Mouse (Mus musculus): Measurements from ENCODE around the gene Gtdc1. TPM values are rescaled to one million over a fixed set of nuclear protein-coding genes. Genes with fewer than 3 reads are reported as not detected.
"Not testable (repeated sequence)": the region's sequence is repeated elsewhere in the genome, so short reads cannot be mapped to it uniquely, and the experiment has no call there.

Gene Gtdc1
- polyA plus RNA-seq, 1 experiment from 2014 or later = 13.0 TPM

DNA sequence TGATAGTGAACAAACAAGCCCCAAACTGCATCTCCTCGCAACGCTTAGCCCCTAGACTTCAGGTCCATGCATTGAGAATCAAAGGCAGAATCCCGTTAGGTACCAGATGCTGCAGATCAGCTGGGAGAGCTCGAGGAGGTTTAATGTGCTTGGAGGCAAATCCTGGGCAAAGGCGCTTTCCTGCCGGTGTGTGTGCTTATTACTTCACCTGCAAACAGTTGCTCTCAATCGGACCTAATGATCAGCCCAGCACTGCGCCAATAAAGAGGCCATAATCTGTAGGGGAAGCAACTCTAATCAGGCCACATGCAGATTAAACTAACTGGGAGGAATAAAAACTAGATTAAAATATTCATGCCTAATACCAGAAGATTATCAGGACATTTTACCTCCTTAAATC is 293.5 kb downstream of the Gtdc1 start:
- 89% methylated on average over 8 of the region's 8 CpGs for WGBS
- Histone ChIP-seq H3K27me3 (ENCODE audit: control insufficient read depth, insufficient read depth, low read length) (no peaks in the 10 kb centered on the region), H3K4me2 (ENCODE audit: low read length) (no peak overlapping the region), H3K9me3 (ENCODE audit: control insufficient read depth, low read length) (no peaks in the 10 kb centered on the region), H3K27ac (replicated peaks in 1 of 2; ENCODE audit: control insufficient read depth in 1 of 2, insufficient read depth in 1 of 2, low read depth in 2 of 2, low read length in 2 of 2) (no peak overlapping the region), H3K4me1 (ENCODE audit: control insufficient read depth in 2 of 2, insufficient read depth in 2 of 2, low read length in 2 of 2) (no peaks in the 10 kb centered on the region), H3K9ac (ENCODE audit: low read length) (no peak overlapping the region), H3K36me3 (ENCODE audit: control insufficient read depth, insufficient read depth, low read length) (no peaks in the 10 kb centered on the region), H3K4me3 (ENCODE audit: control insufficient read depth in 1 of 2, insufficient read depth in 1 of 2, low read depth in 1 of 2, low read length in 2 of 2) (no peak overlapping the region)
- no peak for ATAC-seq (ENCODE audit: insufficient number of reproducible peaks, insufficient read depth, low FRiP score, low read depth)

DNA sequence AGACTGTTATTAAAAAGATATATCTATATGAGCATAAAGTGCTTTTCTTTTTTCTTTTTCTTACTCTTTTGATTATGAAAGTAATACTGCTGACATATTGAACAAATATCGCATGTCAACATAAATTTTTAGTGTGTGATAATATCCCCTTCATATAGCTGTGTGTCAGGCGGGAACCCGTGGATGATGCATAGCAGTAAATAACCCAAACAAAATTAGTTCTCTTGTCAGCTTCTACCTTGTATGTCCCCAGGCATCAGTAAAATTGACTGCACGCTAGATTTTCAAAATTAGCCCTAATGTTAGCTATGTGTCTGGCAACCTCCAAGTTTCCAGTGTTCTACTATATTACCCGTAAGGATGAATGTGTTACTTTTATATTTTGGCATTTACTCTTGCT is 294.4 kb downstream of the Gtdc1 start:
- Histone ChIP-seq H3K4me1 (ENCODE audit: control insufficient read depth in 2 of 2, insufficient read depth in 2 of 2, low read length in 2 of 2) (no peaks in the 10 kb centered on the region), H3K36me3 (ENCODE audit: control insufficient read depth, insufficient read depth, low read length) (no peaks in the 10 kb centered on the region), H3K27ac (replicated peaks in 1 of 2; ENCODE audit: control insufficient read depth in 1 of 2, insufficient read depth in 1 of 2, low read depth in 2 of 2, low read length in 2 of 2) (no peak overlapping the region), H3K9me3 (ENCODE audit: control insufficient read depth, low read length) (no peaks in the 10 kb centered on the region), H3K9ac (ENCODE audit: low read length) (no peak overlapping the region), H3K4me3 (ENCODE audit: control insufficient read depth in 1 of 2, insufficient read depth in 1 of 2, low read depth in 1 of 2, low read length in 2 of 2) (no peak overlapping the region), H3K4me2 (ENCODE audit: low read length) (no peak overlapping the region), H3K27me3 (ENCODE audit: control insufficient read depth, insufficient read depth, low read length) (no peaks in the 10 kb centered on the region)
- 91% methylated on average over 5 of the region's 5 CpGs for WGBS
- ATAC-seq (ENCODE audit: insufficient number of reproducible peaks, insufficient read depth, low FRiP score, low read depth) = no peak

DNA sequence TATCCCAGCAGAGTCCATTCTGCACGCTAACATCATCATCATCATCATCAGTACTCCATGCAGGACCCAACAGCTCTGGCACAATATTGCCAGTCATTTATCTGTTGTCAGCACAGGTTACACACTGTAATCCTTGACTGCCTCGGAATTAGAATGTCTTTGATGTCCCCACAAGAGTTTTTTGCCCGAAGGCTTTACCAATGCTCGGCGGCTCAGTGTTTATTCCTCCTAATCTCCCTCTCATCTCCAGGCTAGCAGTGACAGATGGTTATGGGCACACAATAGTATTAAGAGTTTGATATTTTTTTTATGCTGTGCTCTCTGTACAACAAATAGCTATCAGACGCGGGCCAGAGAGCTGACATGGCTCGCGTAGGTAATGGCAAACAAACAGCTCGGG is 294.9 kb downstream of the Gtdc1 start:
- no peaks in the 10 kb centered on the region for H3K36me3 ChIP-seq (ENCODE audit: control insufficient read depth, insufficient read depth, low read length)
- no peak overlapping the region for H3K4me2 ChIP-seq (ENCODE audit: low read length)
- H3K9ac ChIP-seq (ENCODE audit: low read length) = no peak overlapping the region
- no peaks in the 10 kb centered on the region for H3K9me3 ChIP-seq (ENCODE audit: control insufficient read depth, low read length)
- no peaks in the 10 kb centered on the region for H3K4me1 ChIP-seq (ENCODE audit: control insufficient read depth in 2 of 2, insufficient read depth in 2 of 2, low read length in 2 of 2)
- H3K27ac ChIP-seq (replicated peaks in 1 of 2; ENCODE audit: control insufficient read depth in 1 of 2, insufficient read depth in 1 of 2, low read depth in 2 of 2, low read length in 2 of 2) = no peak overlapping the region
- no peaks in the 10 kb centered on the region for H3K27me3 ChIP-seq (ENCODE audit: control insufficient read depth, insufficient read depth, low read length)
- no peak for ATAC-seq (ENCODE audit: insufficient number of reproducible peaks, insufficient read depth, low FRiP score, low read depth)
- H3K4me3 ChIP-seq (ENCODE audit: control insufficient read depth in 1 of 2, insufficient read depth in 1 of 2, low read depth in 1 of 2, low read length in 2 of 2) = no peak overlapping the region
- WGBS = 82% methylated on average over 10 of the region's 10 CpGs

DNA sequence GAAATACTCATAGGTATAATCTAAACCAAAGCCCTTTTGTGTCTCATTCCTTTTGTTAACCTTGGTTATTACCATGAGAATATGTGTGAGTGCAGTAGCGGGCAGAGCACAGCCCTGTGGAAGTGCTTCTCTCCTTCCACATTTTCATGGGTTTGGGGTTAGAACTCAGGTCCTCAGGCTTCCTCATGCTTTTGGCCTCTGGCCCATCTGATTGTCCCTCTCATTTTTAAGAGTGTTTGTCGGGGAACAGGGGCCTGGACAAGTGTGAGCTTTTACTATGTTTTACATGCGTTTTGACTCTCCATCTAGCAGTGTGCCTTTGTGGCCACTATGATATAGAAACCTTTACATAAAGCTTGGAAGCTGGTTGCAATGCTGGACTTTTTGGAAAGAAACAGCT is 296.4 kb downstream of the Gtdc1 start:
- Histone ChIP-seq H3K27ac (replicated peaks in 1 of 2; ENCODE audit: control insufficient read depth in 1 of 2, insufficient read depth in 1 of 2, low read depth in 2 of 2, low read length in 2 of 2) (no peak overlapping the region), H3K27me3 (ENCODE audit: control insufficient read depth, insufficient read depth, low read length) (no peaks in the 10 kb centered on the region), H3K4me3 (ENCODE audit: control insufficient read depth in 1 of 2, insufficient read depth in 1 of 2, low read depth in 1 of 2, low read length in 2 of 2) (no peak overlapping the region), H3K9me3 (ENCODE audit: control insufficient read depth, low read length) (no peaks in the 10 kb centered on the region), H3K9ac (ENCODE audit: low read length) (no peak overlapping the region), H3K4me2 (ENCODE audit: low read length) (no peak overlapping the region), H3K36me3 (ENCODE audit: control insufficient read depth, insufficient read depth, low read length) (no peaks in the 10 kb centered on the region), H3K4me1 (ENCODE audit: control insufficient read depth in 2 of 2, insufficient read depth in 2 of 2, low read length in 2 of 2) (no peaks in the 10 kb centered on the region)
- no peak for ATAC-seq (ENCODE audit: insufficient number of reproducible peaks, insufficient read depth, low FRiP score, low read depth)
- WGBS = 71% methylated on average over 3 of the region's 3 CpGs

DNA sequence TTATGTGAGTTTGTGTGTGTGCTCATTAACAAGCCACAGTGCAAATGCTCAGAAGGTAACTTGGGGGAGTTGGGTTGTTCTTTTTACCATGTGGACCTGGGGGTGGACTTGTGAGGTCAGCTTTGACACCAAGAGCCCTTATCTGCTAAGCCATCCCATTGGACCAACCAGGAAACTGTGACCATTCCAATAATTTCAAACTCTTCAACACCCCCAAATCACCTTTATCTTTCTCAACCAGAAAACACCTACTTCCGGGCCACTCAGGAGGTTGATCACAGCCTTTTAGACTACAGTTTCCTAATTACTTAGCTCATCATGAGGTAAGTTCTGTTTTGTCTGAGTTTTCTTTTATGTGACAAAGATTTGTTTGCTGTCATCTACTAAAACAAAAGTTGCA is 298.7 kb downstream of the Gtdc1 start:
- Histone ChIP-seq H3K4me1 (ENCODE audit: control insufficient read depth in 2 of 2, insufficient read depth in 2 of 2, low read length in 2 of 2) (no peaks in the 10 kb centered on the region), H3K4me3 (ENCODE audit: control insufficient read depth in 1 of 2, insufficient read depth in 1 of 2, low read depth in 1 of 2, low read length in 2 of 2) (no peak overlapping the region), H3K27me3 (ENCODE audit: control insufficient read depth, insufficient read depth, low read length) (no peaks in the 10 kb centered on the region), H3K36me3 (ENCODE audit: control insufficient read depth, insufficient read depth, low read length) (no peaks in the 10 kb centered on the region), H3K9ac (ENCODE audit: low read length) (no peak overlapping the region), H3K9me3 (ENCODE audit: control insufficient read depth, low read length) (no peaks in the 10 kb centered on the region), H3K4me2 (ENCODE audit: low read length) (no peak overlapping the region), H3K27ac (replicated peaks in 1 of 2; ENCODE audit: control insufficient read depth in 1 of 2, insufficient read depth in 1 of 2, low read depth in 2 of 2, low read length in 2 of 2) (no peak overlapping the region)
- no peak for ATAC-seq (ENCODE audit: insufficient number of reproducible peaks, insufficient read depth, low FRiP score, low read depth)
- 73% methylated on average over 1 of the region's 1 CpGs for WGBS

DNA sequence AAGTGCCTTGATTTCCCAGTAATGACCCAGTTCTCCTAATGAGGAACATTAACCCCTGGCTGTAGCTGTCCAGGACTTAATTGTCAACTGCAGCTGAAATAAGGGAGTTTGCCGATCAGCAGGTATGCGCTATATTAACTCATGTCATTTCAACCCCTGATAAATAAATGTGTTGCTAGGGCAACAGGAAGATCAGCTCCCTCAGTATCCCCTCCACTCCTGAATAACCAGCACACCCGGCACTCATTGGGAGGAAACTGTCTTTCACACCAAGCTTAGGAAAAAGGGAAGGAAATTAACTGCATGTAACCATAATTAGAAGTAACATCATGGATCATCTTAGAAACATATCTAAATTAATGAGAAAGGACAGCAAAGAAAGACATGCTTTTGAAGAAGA is 302.3 kb downstream of the Gtdc1 start:
- no peaks in the 10 kb centered on the region for H3K4me1 ChIP-seq (ENCODE audit: control insufficient read depth in 2 of 2, insufficient read depth in 2 of 2, low read length in 2 of 2)
- no peak overlapping the region for H3K27ac ChIP-seq (replicated peaks in 1 of 2; ENCODE audit: control insufficient read depth in 1 of 2, insufficient read depth in 1 of 2, low read depth in 2 of 2, low read length in 2 of 2)
- H3K4me3 ChIP-seq (ENCODE audit: control insufficient read depth in 1 of 2, insufficient read depth in 1 of 2, low read depth in 1 of 2, low read length in 2 of 2) = no peak overlapping the region
- no peak for ATAC-seq (ENCODE audit: insufficient number of reproducible peaks, insufficient read depth, low FRiP score, low read depth)
- no peaks in the 10 kb centered on the region for H3K36me3 ChIP-seq (ENCODE audit: control insufficient read depth, insufficient read depth, low read length)
- no peak overlapping the region for H3K9ac ChIP-seq (ENCODE audit: low read length)
- 82% methylated on average over 3 of the region's 3 CpGs for WGBS
- H3K9me3 ChIP-seq (ENCODE audit: control insufficient read depth, low read length) = no peaks in the 10 kb centered on the region
- no peak overlapping the region for H3K4me2 ChIP-seq (ENCODE audit: low read length)
- no peaks in the 10 kb centered on the region for H3K27me3 ChIP-seq (ENCODE audit: control insufficient read depth, insufficient read depth, low read length)

DNA sequence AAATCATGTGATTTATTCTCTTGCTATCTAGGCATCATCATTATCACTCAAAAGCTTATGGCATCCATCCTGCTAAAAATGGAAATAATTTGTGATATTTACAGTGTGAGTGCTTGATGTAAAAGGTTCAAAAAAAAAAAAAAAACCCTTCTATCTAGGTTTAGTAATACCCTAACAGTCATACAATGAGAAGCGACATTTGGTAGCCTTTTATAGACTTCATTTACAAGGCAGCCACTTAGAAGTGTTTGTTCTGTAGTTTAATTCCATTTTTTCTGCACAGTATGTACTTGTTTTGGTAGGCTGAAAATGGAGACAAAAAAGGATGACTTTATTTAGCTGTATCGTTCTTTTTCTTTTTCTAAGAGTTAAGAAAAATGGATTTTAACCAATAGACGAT is 305.0 kb downstream of the Gtdc1 start:
- no peak for ATAC-seq (ENCODE audit: insufficient number of reproducible peaks, insufficient read depth, low FRiP score, low read depth)
- H3K4me1 ChIP-seq (ENCODE audit: control insufficient read depth in 2 of 2, insufficient read depth in 2 of 2, low read length in 2 of 2) = no peaks in the 10 kb centered on the region
- H3K4me2 ChIP-seq (ENCODE audit: low read length) = no peak overlapping the region
- no peaks in the 10 kb centered on the region for H3K9me3 ChIP-seq (ENCODE audit: control insufficient read depth, low read length)
- H3K4me3 ChIP-seq (ENCODE audit: control insufficient read depth in 1 of 2, insufficient read depth in 1 of 2, low read depth in 1 of 2, low read length in 2 of 2) = no peak overlapping the region
- WGBS = 89% methylated on average over 3 of the region's 3 CpGs
- no peaks in the 10 kb centered on the region for H3K27me3 ChIP-seq (ENCODE audit: control insufficient read depth, insufficient read depth, low read length)
- no peak overlapping the region for H3K27ac ChIP-seq (replicated peaks in 1 of 2; ENCODE audit: control insufficient read depth in 1 of 2, insufficient read depth in 1 of 2, low read depth in 2 of 2, low read length in 2 of 2)
- H3K36me3 ChIP-seq (ENCODE audit: control insufficient read depth, insufficient read depth, low read length) = no peaks in the 10 kb centered on the region
- H3K9ac ChIP-seq (ENCODE audit: low read length) = no peak overlapping the region

DNA sequence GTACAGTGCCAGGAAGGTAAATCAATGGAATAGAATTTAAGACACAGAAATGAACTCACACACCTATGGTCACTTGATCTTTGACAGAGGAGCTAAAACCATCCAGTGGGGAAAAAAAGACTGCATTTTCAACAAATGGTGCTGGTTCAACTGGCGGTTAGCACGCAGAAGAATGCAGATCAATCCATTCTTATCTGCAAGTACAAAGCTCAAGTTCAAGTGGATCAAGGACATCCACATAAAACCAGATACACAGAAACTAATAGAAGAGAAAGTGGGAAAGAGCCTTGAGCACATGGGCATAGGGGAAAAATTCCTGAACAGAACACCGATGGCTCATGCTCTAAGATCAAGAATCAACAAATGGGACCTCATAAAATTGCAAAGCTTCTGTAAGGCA is 327.8 kb downstream of the Gtdc1 start:
- not testable (repeated sequence) for H3K36me3 ChIP-seq (ENCODE audit: control insufficient read depth, insufficient read depth, low read length); H3K4me1 ChIP-seq (ENCODE audit: control insufficient read depth in 2 of 2, insufficient read depth in 2 of 2, low read length in 2 of 2); H3K9me3 ChIP-seq (ENCODE audit: control insufficient read depth, low read length); ATAC-seq (ENCODE audit: insufficient number of reproducible peaks, insufficient read depth, low FRiP score, low read depth); H3K4me2 ChIP-seq (ENCODE audit: low read length); H3K27ac ChIP-seq (replicated peaks in 1 of 2; ENCODE audit: control insufficient read depth in 1 of 2, insufficient read depth in 1 of 2, low read depth in 2 of 2, low read length in 2 of 2); H3K9ac ChIP-seq (ENCODE audit: low read length); H3K4me3 ChIP-seq (ENCODE audit: control insufficient read depth in 1 of 2, insufficient read depth in 1 of 2, low read depth in 1 of 2, low read length in 2 of 2); H3K27me3 ChIP-seq (ENCODE audit: control insufficient read depth, insufficient read depth, low read length)
- WGBS = 63% methylated on average over 3 of the region's 3 CpGs
